Mouse (Mus musculus) C2C12 (cell line): Measurements from ENCODE around the gene Sned1.
A peak's percentile ranks its signal among the peaks of the same experiment; 100 is the strongest.

Experiments used
- CTCF ChIP-seq: IDR thresholded peaks from one replicate; pipeline ENCODE4 v1.5.1; 2011; ENCODE audit not compliant: control insufficient read depth, insufficient read depth, insufficient read length
- FOSL1 ChIP-seq: IDR thresholded peaks from one replicate; pipeline ENCODE4 v1.8.0; 2011; ENCODE audit warnings: mild to moderate bottlenecking, low read length; ENCODE audit not compliant: poor library complexity, insufficient read depth, severe bottlenecking
- MAX ChIP-seq: IDR thresholded peaks from one replicate; pipeline ENCODE4 v1.6.1; 2011; ENCODE audit warnings: mild to moderate bottlenecking, control low read depth
- MYOD1 ChIP-seq: IDR thresholded peaks from one replicate; pipeline ENCODE4 v1.6.1; 2011; ENCODE audit warnings: low read depth; ENCODE audit not compliant: control insufficient read depth, insufficient read length
- MYOG ChIP-seq: IDR thresholded peaks from one replicate; pipeline ENCODE4 v1.6.1; 2011; ENCODE audit not compliant: control insufficient read depth, insufficient read length; ENCODE audit errors: extremely low read depth

DNA sequence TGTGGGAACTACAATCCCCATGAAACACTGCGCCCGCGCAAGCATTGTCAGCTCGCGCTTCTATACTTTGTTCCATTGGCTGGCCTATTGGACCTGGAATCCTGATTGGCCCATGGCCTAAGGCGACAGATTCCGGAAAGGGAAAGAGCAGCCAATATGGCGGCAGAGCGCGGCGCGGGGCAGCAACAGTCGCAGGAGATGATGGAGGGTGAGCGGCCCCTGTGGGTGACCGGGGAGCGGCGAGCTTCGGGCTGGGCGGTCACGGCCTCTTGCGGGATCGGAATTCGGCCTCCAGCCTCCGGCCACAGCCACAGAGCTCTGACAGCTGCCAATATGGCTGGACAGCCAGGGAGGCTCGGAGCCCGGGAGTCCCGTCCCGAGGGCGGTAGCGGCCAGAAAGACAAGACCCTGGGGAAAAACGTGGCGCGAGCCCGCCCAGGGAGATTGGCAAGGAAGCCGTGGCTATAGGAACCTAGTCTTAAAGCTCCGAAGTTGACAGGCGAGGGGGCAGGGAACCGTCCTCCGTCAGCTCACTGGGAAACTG is 107.9 kb downstream of the Sned1 start:
- TF ChIP-seq CTCF (peak; percentile 49), MYOG (no peak), FOSL1 (no peak), MYOD1 (no peak), MAX (no peak)
